Mouse (Mus musculus) intestine, embryonic 16.5 days (tissue): ENCODE results near the gene Poc1a. TPM values are rescaled to one million over a fixed set of nuclear protein-coding genes. Genes with fewer than 3 reads are reported as not detected.
A peak's percentile ranks its signal among the peaks of the same experiment; 100 is the strongest.

Source experiments
- ATAC-seq: fragments of 200-750 bp; cut with Nextera tagmentation; 2 replicates; pipeline ENCODE4 v1.8.0; 2017; ENCODE audit warnings: moderate TSS enrichment, moderate library complexity
- H3K27ac ChIP-seq: fragments of 300-500 bp; sonication (generic); 2 replicates; pipeline ENCODE4 v1.5.1; 2014; ENCODE audit warnings: mild to moderate bottlenecking, low read length
- H3K27me3 ChIP-seq: fragments of 300-500 bp; sonication (generic); replicated peaks from 2 replicates; pipeline ENCODE4 v1.6.1; 2014; ENCODE audit warnings: low read length, control low read depth, mixed read lengths; ENCODE audit not compliant: control insufficient read depth, insufficient read depth
- H3K36me3 ChIP-seq: fragments of 300-500 bp; sonication (generic); 2 replicates; pipeline ENCODE4 v1.6.1; 2014; ENCODE audit warnings: low read length, control low read depth; ENCODE audit not compliant: control insufficient read depth, insufficient read depth
- H3K4me1 ChIP-seq: fragments of 300-500 bp; sonication (generic); 2 replicates; pipeline ENCODE4 v1.6.1; 2014; ENCODE audit warnings: low read length, control low read depth, mixed read lengths; ENCODE audit not compliant: control insufficient read depth, insufficient read depth
- H3K4me2 ChIP-seq: fragments of 300-500 bp; sonication (generic); 2 replicates; pipeline ENCODE4 v1.6.1; 2014; ENCODE audit warnings: low read depth, low read length, control low read depth
- H3K4me3 ChIP-seq: fragments of 300-500 bp; sonication (generic); 2 replicates; pipeline ENCODE4 v1.5.1; 2014; ENCODE audit warnings: mild to moderate bottlenecking, low read length
- H3K9ac ChIP-seq: fragments of 300-500 bp; sonication (generic); 2 replicates; pipeline ENCODE4 v1.6.1; 2014; ENCODE audit warnings: low read depth, low read length
- H3K9me3 ChIP-seq: fragments of 300-500 bp; sonication (generic); 2 replicates; pipeline ENCODE4 v1.6.1; 2016; ENCODE audit warnings: low read length, control low read depth; ENCODE audit not compliant: control insufficient read depth
- WGBS: fragments of 180-500 bp; shearing (Covaris S2); extraction: QIAGEN DNeasy Blood & Tissue Kit; methylation state at CpG from one replicate; pipeline ENCODE4 v1.1.7; 2014; 5-methylcytosine and 5-hydroxymethylcytosine counted together
- polyA plus RNA-seq: library from polyadenylated mRNA; unstranded; fragments of >200 nt; fragmentation: Nextera tagmentation; extraction: Ambion mirVana; gene quantifications from 2 replicates; pipeline ENCODE4 v1.2.1, GENCODE M21; 2015

The Poc1a gene
- polyA plus RNA-seq, 1 experiment from 2014 or later, result 29.1 TPM

DNA sequence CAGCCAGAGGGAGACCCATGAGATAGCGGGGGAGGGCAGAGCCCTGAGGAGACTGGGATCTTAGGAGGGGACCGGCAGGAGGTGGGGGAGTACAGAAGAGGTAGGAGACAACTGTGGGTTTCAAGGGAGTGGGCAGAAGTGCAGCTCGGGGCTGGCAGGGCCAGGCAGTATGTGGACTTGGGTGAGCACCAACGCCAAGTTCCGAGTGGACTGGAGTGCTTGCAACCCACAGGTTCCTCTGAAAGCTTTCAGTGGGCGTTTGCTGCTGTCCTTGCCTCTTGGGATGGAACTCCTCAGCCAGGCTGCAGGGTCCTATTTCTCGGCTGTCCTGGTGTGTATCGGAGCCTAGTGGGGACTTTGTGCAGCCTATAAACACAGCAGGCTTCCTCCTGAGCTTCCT lies 9.0 kb downstream of the Poc1a start:
- WGBS, result 77% methylated on average over 8 of the region's 8 CpGs
- no peaks in the 10 kb centered on the region for H3K9me3 ChIP-seq
- ATAC-seq, result no peak
- H3K27me3 ChIP-seq, result no peaks in the 10 kb centered on the region
- H3K9ac ChIP-seq, result no peak overlapping the region
- H3K4me1 ChIP-seq, result no peaks in the 10 kb centered on the region
- H3K27ac ChIP-seq, result no peak overlapping the region
- no peak overlapping the region for H3K4me3 ChIP-seq
- no peak overlapping the region for H3K4me2 ChIP-seq
- peaks cover 12% of the 10 kb centered on the region; the same call in 1 of the 2 replicates for H3K36me3 ChIP-seq

DNA sequence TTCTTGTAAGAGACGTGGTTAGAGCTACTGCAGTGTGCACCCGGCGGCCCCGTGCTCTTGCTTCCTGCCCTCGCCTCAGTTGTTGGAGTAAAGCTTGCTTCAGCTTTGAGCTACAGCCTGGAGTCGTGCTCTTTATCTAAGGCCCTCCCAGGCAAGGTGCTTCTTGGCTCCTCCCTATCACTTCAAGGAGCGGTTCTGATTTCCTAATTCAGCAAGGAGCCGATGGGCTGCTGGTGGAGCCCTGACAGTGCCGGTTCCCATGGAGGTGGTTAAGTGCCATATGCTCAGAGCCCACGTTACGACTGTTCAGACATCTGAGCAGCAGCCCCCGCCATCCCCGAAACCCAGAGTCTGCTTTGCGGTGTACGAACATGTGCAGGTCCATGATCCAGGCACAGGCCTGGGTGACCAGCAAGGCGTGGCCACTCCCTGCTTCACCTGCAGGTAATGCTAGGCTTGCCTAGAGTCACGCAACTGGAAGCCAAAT lies 9.8 kb downstream of the Poc1a start:
- 86% methylated on average over 17 of the region's 17 CpGs for WGBS
- ATAC-seq, result no peak
- no peaks in the 10 kb centered on the region for H3K4me1 ChIP-seq
- peaks cover 15% of the 10 kb centered on the region; the same call in 1 of the 2 replicates for H3K36me3 ChIP-seq
- H3K9me3 ChIP-seq, result no peaks in the 10 kb centered on the region
- no peak overlapping the region for H3K9ac ChIP-seq
- no peaks in the 10 kb centered on the region for H3K27me3 ChIP-seq
- H3K27ac ChIP-seq, result no peak overlapping the region
- no peak overlapping the region for H3K4me2 ChIP-seq
- no peak overlapping the region for H3K4me3 ChIP-seq

DNA sequence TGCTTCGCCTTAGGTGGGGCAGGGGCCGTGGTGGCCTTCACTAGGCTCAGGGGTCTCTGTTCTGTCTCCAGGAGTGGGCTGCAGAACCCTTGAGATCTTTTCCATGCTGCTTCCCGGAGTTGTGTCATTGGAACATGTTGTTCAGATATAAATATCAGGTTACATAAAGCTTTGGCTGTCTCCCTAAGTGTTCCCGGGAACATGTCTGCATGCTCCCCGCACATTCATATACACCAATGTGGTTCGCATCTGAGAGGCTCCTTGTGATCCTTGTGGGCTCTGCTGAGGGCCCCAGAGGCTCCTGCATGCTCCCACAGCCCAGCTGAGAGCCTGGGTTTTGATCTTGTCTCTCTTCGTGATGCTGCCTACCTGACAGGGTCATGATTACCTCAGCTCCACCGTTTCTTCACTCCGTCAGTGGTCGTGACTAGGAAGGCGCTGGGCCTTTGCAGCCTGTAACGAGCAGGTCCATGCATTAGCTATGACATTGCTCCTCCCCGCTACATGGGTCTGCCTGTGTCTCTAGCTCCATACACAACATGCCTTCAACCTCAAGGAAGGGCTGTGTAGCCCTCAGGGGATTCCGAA lies 12.8 kb downstream of the Poc1a start:
- H3K4me2 ChIP-seq, result no peak overlapping the region
- 92% methylated on average over 14 of the region's 14 CpGs for WGBS
- H3K4me1 ChIP-seq, result no peaks in the 10 kb centered on the region
- ATAC-seq, result no peak
- no peaks in the 10 kb centered on the region for H3K9me3 ChIP-seq
- H3K27me3 ChIP-seq, result no peaks in the 10 kb centered on the region
- no peak overlapping the region for H3K4me3 ChIP-seq
- H3K27ac ChIP-seq, result no peak overlapping the region
- no peak overlapping the region for H3K9ac ChIP-seq
- peaks cover 9% of the 10 kb centered on the region; the same call in 1 of the 2 replicates for H3K36me3 ChIP-seq

DNA sequence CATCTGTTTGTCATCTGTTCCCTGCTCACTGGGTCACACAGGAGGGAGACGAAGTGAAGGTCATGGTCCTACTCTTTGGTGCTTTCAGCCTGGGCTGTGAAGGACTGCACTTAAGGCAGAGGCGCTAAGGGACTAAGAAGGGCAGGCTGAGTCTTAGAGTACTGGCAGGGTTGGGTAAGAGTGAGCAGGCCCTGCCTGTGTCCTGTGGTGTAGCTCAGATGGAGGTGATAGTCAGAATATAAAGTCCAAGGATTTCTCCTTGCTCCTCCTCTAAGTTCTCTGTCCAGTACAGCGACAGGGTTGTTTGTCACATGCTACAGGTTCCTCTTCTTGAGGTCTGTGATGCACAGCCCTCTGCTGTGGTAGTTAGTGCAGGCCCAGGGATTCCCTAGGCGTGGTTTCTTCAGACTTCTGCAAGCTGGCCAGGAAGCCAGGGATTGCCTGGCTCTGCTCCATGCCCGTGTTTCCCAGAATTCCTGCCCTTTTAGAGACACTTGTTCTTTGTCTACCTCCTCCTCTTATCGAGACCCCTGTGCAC lies 15.8 kb downstream of the Poc1a start:
- Histone ChIP-seq H3K4me1 (no peaks in the 10 kb centered on the region), H3K36me3 (0 out of 2 replicates have a peak, but pooled peaks cover 3% of the 10 kb centered on the region), H3K9ac (no peak overlapping the region), H3K27ac (no peak overlapping the region), H3K27me3 (no peaks in the 10 kb centered on the region), H3K4me2 (no peak overlapping the region), H3K4me3 (no peak overlapping the region), H3K9me3 (no peaks in the 10 kb centered on the region)
- ATAC-seq, result peak; percentile 50
- WGBS, result 80% methylated on average over 6 of the region's 6 CpGs

DNA sequence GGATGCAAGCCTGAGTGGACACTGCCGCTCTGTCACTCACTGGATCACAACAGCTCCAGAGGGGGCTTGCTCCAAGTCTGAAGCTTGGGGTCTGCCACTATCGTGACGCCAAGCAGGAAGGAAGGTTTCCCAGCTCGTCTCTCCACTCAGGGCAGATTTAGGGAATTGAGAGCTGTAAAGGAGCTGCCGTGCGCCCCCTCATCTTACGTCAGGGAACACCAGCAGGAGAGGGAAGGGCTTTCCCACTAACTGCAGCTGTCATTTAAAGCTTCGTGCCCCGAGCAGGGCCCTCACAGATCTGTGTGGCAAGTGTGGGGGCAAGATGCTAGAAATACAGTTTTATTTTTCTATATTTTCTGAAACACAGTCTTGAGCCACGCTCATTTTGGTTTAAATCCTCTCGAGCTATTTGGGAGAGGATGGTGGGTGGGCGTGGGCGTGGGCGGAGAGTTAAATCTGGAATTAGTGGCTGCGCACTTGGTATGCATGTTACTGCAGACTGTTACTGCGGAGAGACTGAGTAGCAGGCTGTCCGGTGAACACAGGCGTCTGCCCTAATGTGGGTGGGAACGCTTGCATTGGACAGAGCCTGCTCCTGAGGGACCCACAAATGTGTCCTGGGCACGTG lies 19.4 kb downstream of the Poc1a start:
- no peaks in the 10 kb centered on the region for H3K9me3 ChIP-seq
- H3K4me3 ChIP-seq, result no peak overlapping the region
- H3K4me2 ChIP-seq, result no peak overlapping the region
- no peak overlapping the region for H3K9ac ChIP-seq
- WGBS, result 80% methylated on average over 20 of the region's 20 CpGs
- no peaks in the 10 kb centered on the region for H3K36me3 ChIP-seq
- ATAC-seq, result no peak
- H3K27ac ChIP-seq, result no peak overlapping the region
- peaks cover 12% of the 10 kb centered on the region for H3K4me1 ChIP-seq
- no peaks in the 10 kb centered on the region for H3K27me3 ChIP-seq

DNA sequence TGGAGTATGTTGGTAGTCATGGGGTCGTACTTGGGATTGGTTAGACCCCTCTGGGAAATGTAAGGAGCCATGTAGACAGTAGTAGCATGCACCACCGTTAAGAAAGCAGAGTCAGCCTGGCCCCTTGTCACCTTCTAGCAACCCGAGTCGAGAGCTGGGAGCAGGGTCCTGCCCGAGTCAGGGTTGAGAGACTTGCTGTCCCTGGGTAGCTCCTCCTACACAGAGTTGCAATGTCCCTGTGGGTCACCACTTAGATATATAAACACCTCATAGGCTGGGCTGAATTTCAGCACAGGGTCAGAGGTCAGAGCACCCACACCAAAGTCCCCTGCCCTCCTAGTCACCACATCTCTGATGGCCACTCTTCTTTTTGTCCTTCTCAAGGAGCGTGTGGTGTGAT lies 20.1 kb downstream of the Poc1a start:
- no peak for ATAC-seq
- Histone ChIP-seq H3K4me1 (peaks cover 12% of the 10 kb centered on the region), H3K9ac (no peak overlapping the region), H3K36me3 (no peaks in the 10 kb centered on the region), H3K9me3 (no peaks in the 10 kb centered on the region), H3K4me3 (no peak overlapping the region), H3K27ac (no peak overlapping the region), H3K4me2 (no peak overlapping the region), H3K27me3 (no peaks in the 10 kb centered on the region)
- WGBS, result 78% methylated on average over 6 of the region's 6 CpGs

DNA sequence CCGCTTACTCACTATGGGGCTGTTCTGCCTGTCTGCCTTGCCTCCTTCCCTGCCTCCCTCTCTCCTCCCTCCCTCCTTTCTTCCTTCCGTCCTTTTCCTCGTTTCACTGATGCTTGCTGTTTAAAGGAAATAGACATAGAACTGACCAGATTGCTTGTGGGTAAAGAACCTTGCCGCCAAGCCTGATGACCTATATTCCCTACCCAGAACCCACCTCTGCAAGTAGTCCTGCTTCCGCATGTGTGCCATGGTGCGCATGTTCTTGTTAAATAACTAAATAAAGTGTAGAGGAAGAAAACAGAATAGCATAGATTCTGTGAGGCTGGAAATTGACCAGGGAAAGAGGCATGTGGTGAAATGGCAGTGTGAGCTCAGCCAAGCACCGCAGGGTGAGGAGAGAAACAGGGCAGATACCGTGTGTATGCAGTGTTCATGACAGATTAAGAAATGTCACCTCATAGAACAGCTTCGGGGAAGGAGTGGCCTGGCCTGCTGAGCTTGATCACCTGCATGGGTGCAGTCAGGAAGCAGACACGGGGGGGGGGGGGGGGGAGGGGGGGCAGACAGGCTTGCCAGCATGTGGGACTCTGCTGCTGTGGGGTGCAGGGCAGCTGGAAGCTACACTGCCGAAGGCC lies 20.7 kb downstream of the Poc1a start:
- Histone ChIP-seq H3K27ac (no peak overlapping the region), H3K4me3 (no peak overlapping the region), H3K9ac (no peak overlapping the region), H3K4me1 (peaks cover 12% of the 10 kb centered on the region), H3K27me3 (no peaks in the 10 kb centered on the region), H3K4me2 (no peak overlapping the region), H3K36me3 (no peaks in the 10 kb centered on the region), H3K9me3 (no peaks in the 10 kb centered on the region)
- no peak for ATAC-seq
- WGBS, result 76% methylated on average over 10 of the region's 11 CpGs

DNA sequence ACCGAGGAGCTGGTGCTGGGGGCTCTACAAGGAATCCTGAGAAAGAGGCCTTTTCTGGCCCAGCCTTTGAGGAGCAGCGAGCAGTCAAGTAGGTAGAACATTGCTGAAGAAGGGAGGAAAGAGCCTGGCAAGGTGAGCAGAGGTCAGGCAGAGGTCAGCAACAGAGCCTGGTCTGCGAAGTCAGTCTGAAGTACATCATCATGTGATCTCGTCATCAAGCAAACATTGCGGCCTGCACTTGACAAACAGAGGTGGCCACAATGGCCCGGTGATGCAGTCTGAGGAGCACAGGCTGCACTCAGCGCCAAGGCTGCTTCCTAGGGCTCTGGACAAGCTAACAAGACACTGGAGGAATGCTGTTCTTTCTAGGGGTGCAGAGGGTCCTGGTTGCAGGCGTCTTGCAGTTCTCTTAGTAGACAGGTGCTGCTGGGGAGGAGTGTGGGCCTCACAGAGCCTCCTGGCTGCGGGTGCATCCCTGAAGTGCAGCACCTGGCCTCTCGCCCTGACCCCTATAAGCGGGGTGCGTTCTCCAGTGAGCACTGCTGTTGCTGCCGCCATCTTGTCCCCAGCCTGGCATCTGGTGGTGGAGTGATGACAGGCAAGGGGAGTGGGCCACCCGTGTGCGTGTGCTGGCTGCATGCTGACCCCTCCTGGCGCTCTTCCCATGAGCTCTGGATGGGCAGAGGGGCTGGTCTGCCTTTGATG lies 21.7 kb downstream of the Poc1a start:
- Histone ChIP-seq H3K9me3 (no peaks in the 10 kb centered on the region), H3K36me3 (no peaks in the 10 kb centered on the region), H3K4me3 (no peak overlapping the region), H3K27me3 (no peaks in the 10 kb centered on the region), H3K4me2 (no peak overlapping the region), H3K4me1 (peaks cover 12% of the 10 kb centered on the region), H3K9ac (no peak overlapping the region), H3K27ac (no peak overlapping the region)
- 70% methylated on average over 16 of the region's 16 CpGs for WGBS
- ATAC-seq, result no peak

DNA sequence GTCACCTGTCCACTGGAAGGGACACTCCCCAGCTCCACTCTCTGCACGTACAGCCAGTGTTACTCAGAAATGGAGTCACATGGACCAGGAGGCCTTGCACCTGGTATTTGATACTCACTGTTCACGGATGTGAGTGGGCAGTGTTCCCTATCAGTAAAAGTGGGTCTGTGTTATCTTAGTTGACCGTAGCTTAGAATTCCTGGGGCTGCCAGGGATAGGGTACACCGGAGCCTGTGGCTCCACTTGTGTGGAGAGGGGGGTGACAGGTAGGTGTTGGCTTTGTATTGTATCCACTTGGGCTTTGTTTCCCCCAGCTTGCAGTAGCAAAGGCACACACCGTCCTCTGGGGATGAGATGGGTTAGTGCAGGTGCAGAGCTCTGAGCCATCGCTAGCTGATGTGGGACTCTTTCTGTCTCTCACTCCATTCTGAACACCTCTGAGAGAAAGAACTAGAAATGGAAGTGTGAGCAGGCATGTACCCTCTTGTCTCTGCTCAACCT lies 22.6 kb downstream of the Poc1a start:
- WGBS, result 84% methylated on average over 6 of the region's 6 CpGs

More for the DNA sequence above, 22.6 kb downstream of the Poc1a start:
- H3K9ac ChIP-seq, result no peak overlapping the region
- H3K4me3 ChIP-seq, result no peak overlapping the region
- no peaks in the 10 kb centered on the region for H3K36me3 ChIP-seq
- ATAC-seq, result no peak
- H3K27ac ChIP-seq, result no peak overlapping the region
- H3K9me3 ChIP-seq, result no peaks in the 10 kb centered on the region
- no peak overlapping the region for H3K4me2 ChIP-seq
- no peaks in the 10 kb centered on the region for H3K27me3 ChIP-seq
- H3K4me1 ChIP-seq, result peaks cover 12% of the 10 kb centered on the region
